Mouse (Mus musculus) ES-E14 (cell line): ENCODE data around the gene Vps8.

Experiments
- CHD2 ChIP-seq: IDR thresholded peaks from 2 replicates; pipeline ENCODE4 v1.6.1; 2014; ENCODE audit warnings: mild to moderate bottlenecking, low read depth, low read length, inconsistent platforms
- HCFC1 ChIP-seq: IDR thresholded peaks from 2 replicates; pipeline ENCODE4 v1.6.1; 2012; ENCODE audit warnings: low read length, inconsistent platforms, borderline replicate concordance; ENCODE audit not compliant: insufficient read depth
- MAFK ChIP-seq: IDR thresholded peaks from 2 replicates; pipeline ENCODE4 v1.6.1; 2014; ENCODE audit warnings: mild to moderate bottlenecking, low read depth, low read length, inconsistent platforms; ENCODE audit not compliant: insufficient read depth
- ZC3H11A ChIP-seq: IDR thresholded peaks from 2 replicates; pipeline ENCODE4 v1.6.1; 2012; ENCODE audit warnings: low read depth, mild to moderate bottlenecking, inconsistent platforms, low read length, borderline replicate concordance
- ZNF384 ChIP-seq: IDR thresholded peaks from 2 replicates; pipeline ENCODE4 v1.6.1; 2012; ENCODE audit warnings: low read depth, low read length, inconsistent platforms

GRCm38 (mm10) chr16:21518833-21519232, 95.9 kb downstream of the Vps8 start:
- no peak for TF ChIP-seq MAFK
- TF ChIP-seq CHD2, result no peak
- no peak for TF ChIP-seq ZNF384
- no peak for TF ChIP-seq HCFC1
- TF ChIP-seq ZC3H11A, result no peak
